Mouse (Mus musculus) liver, embryonic 11.5 days (tissue): ENCODE measurements around the gene Efcab5. TPM values are rescaled to one million over a fixed set of nuclear protein-coding genes. Genes with fewer than 3 reads are reported as not detected.
"Not testable (repeated sequence)": the region's sequence is repeated elsewhere in the genome, so short reads cannot be mapped to it uniquely, and the experiment has no call there.

Experiments
- ATAC-seq: fragments of 200-750 bp; cut with Nextera tagmentation; replicated peaks from 2 replicates; pipeline ENCODE4 v1.8.0; 2017; ENCODE audit warnings: moderate number of reproducible peaks, mild to moderate bottlenecking, moderate TSS enrichment, moderate library complexity; ENCODE audit not compliant: low FRiP score
- DNase-seq: peaks from one replicate; pipeline ENCODE4 v3.0.0-alpha.2; 2017; ENCODE audit warnings: low spot score
- H3K27ac ChIP-seq: fragments of 300-500 bp; sonication (generic); 2 replicates; pipeline ENCODE4 v1.5.1; 2014; ENCODE audit warnings: mild to moderate bottlenecking, low read depth, low read length, control low read depth
- H3K27me3 ChIP-seq: fragments of 300-500 bp; sonication (generic); replicated peaks from 2 replicates; pipeline ENCODE4 v1.6.1; 2014; ENCODE audit warnings: low read length, mixed read lengths; ENCODE audit not compliant: control insufficient read depth, insufficient read depth
- H3K36me3 ChIP-seq: fragments of 300-500 bp; sonication (generic); 2 replicates; pipeline ENCODE4 v1.6.1; 2014; ENCODE audit warnings: mild to moderate bottlenecking, low read length, moderate library complexity, mixed read lengths; ENCODE audit not compliant: control insufficient read depth, insufficient read depth
- H3K4me1 ChIP-seq: fragments of 300-500 bp; sonication (generic); replicated peaks from 2 replicates; pipeline ENCODE4 v1.6.1; 2014; ENCODE audit warnings: low read length, mixed read lengths; ENCODE audit not compliant: control insufficient read depth, insufficient read depth
- H3K4me2 ChIP-seq: fragments of 300-500 bp; sonication (generic); 2 replicates; pipeline ENCODE4 v1.6.1; 2014; ENCODE audit warnings: mild to moderate bottlenecking, control low read depth, moderate library complexity
- H3K4me3 ChIP-seq: fragments of 300-500 bp; sonication (generic); 2 replicates; pipeline ENCODE4 v1.5.1; 2014; ENCODE audit warnings: low read depth, low read length, control low read depth
- H3K9ac ChIP-seq: fragments of 300-500 bp; sonication (generic); 2 replicates; pipeline ENCODE4 v1.6.1; 2014; ENCODE audit warnings: low read depth, low read length, control low read depth
- H3K9me3 ChIP-seq: fragments of 300-500 bp; sonication (generic); 2 replicates; pipeline ENCODE4 v1.6.1; 2016; ENCODE audit warnings: low read length, inconsistent platforms, mixed read lengths; ENCODE audit not compliant: control insufficient read depth
- WGBS: fragments of 180-500 bp; shearing (Covaris S2); extraction: QIAGEN DNeasy Blood & Tissue Kit; methylation state at CpG from one replicate; pipeline ENCODE4 v1.1.7; 2014; 5-methylcytosine and 5-hydroxymethylcytosine counted together
- polyA plus RNA-seq: library from polyadenylated mRNA; unstranded; fragments of >200 nt; fragmentation: Nextera tagmentation; extraction: Ambion mirVana; gene quantifications from 2 replicates; pipeline ENCODE4 v1.2.1, GENCODE M21; 2014

Gene Efcab5
- polyA plus RNA-seq, 1 experiment from 2014 or later, result 0.41 TPM

DNA sequence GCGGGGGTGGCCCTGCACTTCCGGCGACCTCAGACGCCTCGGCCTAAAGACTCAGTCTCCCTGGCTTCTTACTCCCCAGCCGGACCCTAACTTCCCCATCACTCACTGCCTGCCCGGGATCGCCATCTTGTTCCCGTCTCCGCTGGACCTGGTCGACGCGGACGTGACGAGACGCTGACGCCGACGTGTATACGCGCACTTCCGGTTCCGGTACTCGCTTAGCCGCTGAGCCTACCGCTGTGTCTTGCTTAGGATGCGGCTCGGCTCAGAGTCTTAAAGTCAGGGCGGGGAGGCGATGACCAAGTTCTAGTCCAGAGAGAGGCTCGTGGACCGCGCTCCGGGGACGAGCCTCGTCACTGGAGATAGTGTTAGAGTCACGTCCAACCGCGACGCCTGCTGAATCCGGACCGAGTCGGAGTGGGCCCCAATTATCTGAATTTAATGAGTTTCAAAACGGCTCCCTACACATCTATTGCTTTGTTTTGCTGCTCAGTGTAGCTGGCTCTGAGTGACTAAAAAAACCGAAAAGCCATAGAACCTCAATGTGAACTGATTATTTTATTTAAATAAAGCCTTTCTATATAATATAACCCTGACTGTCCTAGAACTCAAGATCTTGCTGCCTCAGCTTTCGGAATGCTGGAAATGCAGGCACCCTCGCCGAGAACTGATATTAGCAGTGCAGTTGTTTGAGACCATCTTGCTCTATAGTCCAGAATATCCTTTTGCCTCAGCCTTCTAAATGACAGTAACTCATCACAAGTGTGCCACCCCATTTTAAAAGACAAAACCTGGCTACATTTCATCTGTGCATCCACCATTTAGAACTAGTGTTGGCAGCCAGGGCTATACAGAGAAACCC, 110.3 kb downstream of the Efcab5 start, which contains the start of gene Nsrp1:
Gene Nsrp1, minus strand, starts transcription at position 163 of the 862 bp plus-strand sequence.
- peaks cover 7% of the 10 kb centered on the region; the same call in 1 of the 2 replicates for H3K36me3 ChIP-seq
- H3K9ac ChIP-seq, result peak within 1 kb of the TSS; percentile 77
- no peaks in the 10 kb centered on the region for H3K9me3 ChIP-seq
- peak within 1 kb of the TSS; percentile 77 for H3K4me3 ChIP-seq
- 4% methylated on average over 48 of the region's 48 CpGs for WGBS
- no peaks in the 10 kb centered on the region for H3K27me3 ChIP-seq
- H3K4me2 ChIP-seq, result peak within 1 kb of the TSS; percentile 76
- H3K27ac ChIP-seq, result peak within 1 kb of the TSS; percentile 52; the same call in 1 of the 2 replicates
- DNase-seq (peak; percentile 87), ATAC-seq (peak; percentile 98)
- H3K4me1 ChIP-seq, result peaks cover 3% of the 10 kb centered on the region; the same call in 1 of the 2 replicates

- H3K9ac ChIP-seq, result peak overlapping the region; percentile 77
- no peak for DNase-seq
- ATAC-seq, result 0 out of 2 replicates have a peak, but pooled peaks have one; percentile 18
These were observed 111.0 kb downstream of the Efcab5 start for GRCm38 (mm10) chr11:77077792-77078191.

DNA sequence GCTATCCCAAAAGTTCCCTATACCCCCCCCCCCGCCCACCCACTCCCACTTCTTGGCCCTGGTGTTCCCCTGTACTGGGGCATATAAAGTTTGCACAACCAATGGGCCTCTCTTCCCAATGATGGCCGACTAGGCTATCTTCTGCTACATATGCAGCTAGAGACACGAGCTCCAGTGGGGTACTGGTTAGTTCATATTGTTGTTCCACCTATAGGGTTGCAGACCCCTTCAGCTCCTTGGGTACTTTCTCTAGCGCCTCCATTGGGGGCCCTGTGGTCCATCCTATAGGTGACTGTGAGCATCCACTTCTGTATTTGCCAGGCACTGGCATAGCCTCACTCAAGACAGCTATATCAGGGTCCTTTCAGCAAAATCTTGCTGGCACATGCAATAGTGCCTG, 111.4 kb downstream of the Efcab5 start:
- peak overlapping the region; percentile 77 for H3K9ac ChIP-seq
- not testable (repeated sequence) for H3K4me1 ChIP-seq, DNase-seq, H3K27ac ChIP-seq, H3K9me3 ChIP-seq, ATAC-seq, H3K27me3 ChIP-seq, H3K36me3 ChIP-seq
- peak overlapping the region; percentile 77 for H3K4me3 ChIP-seq
- 54% methylated on average over 4 of the region's 4 CpGs for WGBS
- peak overlapping the region; percentile 76 for H3K4me2 ChIP-seq

More at GRCm38 (mm10) chr11:77077792-77078191, 111.0 kb downstream of the Efcab5 start:
- Histone ChIP-seq H3K27me3 (no peaks in the 10 kb centered on the region), H3K4me2 (peak overlapping the region; percentile 76), H3K27ac (peak overlapping the region; percentile 52; the same call in 1 of the 2 replicates), H3K36me3 (peaks cover 8% of the 10 kb centered on the region; the same call in 1 of the 2 replicates), H3K4me3 (peak overlapping the region; percentile 77), H3K9me3 (no peaks in the 10 kb centered on the region), H3K4me1 (peaks cover 3% of the 10 kb centered on the region; the same call in 1 of the 2 replicates)
- WGBS, result 2% methylated on average over 16 of the region's 16 CpGs

DNA sequence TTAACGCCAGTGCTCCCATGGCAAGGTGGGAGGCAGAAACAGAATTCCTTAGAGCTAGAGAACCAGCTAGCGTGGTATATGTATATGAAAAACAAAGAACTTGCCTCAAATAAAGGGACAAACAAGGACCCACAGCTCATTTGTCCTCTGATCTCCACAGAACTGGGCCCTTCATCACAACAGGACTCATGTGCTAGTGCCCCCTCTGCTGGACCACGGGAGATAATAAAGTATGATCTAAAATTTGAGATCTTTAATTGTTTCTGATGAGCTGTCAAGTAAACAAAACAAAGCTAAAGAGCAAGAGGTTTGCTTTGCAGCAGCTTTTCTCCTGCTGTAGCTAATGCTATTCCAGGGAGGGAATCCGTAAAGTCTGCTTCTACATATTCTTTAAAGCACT, 118.0 kb downstream of the Efcab5 start:
- WGBS, result 78% methylated on average over 4 of the region's 4 CpGs
- no peak overlapping the region for H3K4me2 ChIP-seq
- H3K36me3 ChIP-seq, result peaks cover 12% of the 10 kb centered on the region; the same call in 1 of the 2 replicates
- H3K9ac ChIP-seq, result no peak overlapping the region
- H3K4me1 ChIP-seq, result no peaks in the 10 kb centered on the region
- H3K27me3 ChIP-seq, result no peaks in the 10 kb centered on the region
- ATAC-seq (no peak), DNase-seq (no peak)
- H3K27ac ChIP-seq, result no peak overlapping the region
- no peak overlapping the region for H3K4me3 ChIP-seq
- no peaks in the 10 kb centered on the region for H3K9me3 ChIP-seq

DNA sequence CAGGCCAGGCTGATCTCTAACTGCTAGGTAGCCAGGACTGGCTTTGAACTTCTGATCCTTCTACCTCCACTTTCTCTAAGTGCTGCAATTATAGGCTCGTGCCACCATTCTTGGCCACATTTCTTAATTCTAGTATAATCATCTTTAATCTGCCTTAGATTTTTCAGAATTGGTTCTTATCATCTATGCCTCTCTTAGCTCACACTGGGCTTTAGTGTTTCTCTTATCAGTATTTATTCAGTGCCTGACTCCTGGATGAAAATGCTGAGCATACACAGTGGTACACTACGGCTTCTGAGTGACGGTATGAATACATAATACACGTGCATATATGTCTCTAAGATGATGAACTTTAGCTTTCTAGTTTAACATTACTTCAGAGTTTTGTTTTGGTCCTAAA, 119.9 kb downstream of the Efcab5 start:
- peaks cover 5% of the 10 kb centered on the region; the same call in 1 of the 2 replicates for H3K36me3 ChIP-seq
- no peak overlapping the region for H3K27ac ChIP-seq
- ATAC-seq (no peak), DNase-seq (no peak)
- no peak overlapping the region for H3K9ac ChIP-seq
- no peaks in the 10 kb centered on the region for H3K4me1 ChIP-seq
- H3K9me3 ChIP-seq, result no peaks in the 10 kb centered on the region
- WGBS, result 86% methylated on average over 4 of the region's 4 CpGs
- no peaks in the 10 kb centered on the region for H3K27me3 ChIP-seq
- H3K4me2 ChIP-seq, result no peak overlapping the region
- no peak overlapping the region for H3K4me3 ChIP-seq

GRCm38 (mm10) chr11:77063406-77063805, 125.4 kb downstream of the Efcab5 start:
- DNase-seq, result no peak
- H3K36me3 ChIP-seq, result no peaks in the 10 kb centered on the region
- H3K4me1 ChIP-seq, result no peaks in the 10 kb centered on the region
- 93% methylated on average over 2 of the region's 2 CpGs for WGBS
- H3K9me3 ChIP-seq, result no peaks in the 10 kb centered on the region
- ATAC-seq, result no peak
- no peak overlapping the region for H3K4me2 ChIP-seq
- H3K27ac ChIP-seq, result no peak overlapping the region
- H3K4me3 ChIP-seq, result no peak overlapping the region
- no peaks in the 10 kb centered on the region for H3K27me3 ChIP-seq
- no peak overlapping the region for H3K9ac ChIP-seq

DNA sequence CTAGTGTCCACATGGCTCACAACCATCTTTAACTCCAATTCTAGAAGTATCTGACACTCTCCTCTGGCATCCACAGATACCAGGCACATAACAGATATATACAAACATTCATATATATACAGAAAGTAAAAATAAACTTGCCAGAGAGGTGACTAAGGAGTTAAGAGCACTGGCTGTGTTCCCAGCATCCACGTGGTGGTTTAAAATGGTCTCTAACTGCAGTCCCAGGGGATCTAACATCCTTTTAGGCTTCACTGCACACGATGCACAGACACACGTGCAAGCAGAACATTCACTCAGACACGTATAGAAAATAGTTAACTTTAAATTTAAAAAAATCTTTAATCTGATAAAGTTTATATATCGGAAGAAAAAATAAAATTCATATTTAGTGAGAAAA, 126.8 kb downstream of the Efcab5 start:
- ATAC-seq (no peak), DNase-seq (no peak)
- Histone ChIP-seq H3K4me3 (no peak overlapping the region), H3K4me2 (no peak overlapping the region), H3K27me3 (no peaks in the 10 kb centered on the region), H3K36me3 (no peaks in the 10 kb centered on the region), H3K4me1 (no peaks in the 10 kb centered on the region), H3K27ac (no peak overlapping the region), H3K9ac (no peak overlapping the region), H3K9me3 (no peaks in the 10 kb centered on the region)
- 83% methylated on average over 5 of the region's 5 CpGs for WGBS

GRCm38 (mm10) chr11:77042816-77043215, 146.0 kb downstream of the Efcab5 start:
- Histone ChIP-seq H3K9ac (no peak overlapping the region), H3K4me2 (no peak overlapping the region), H3K4me1 (no peaks in the 10 kb centered on the region), H3K9me3 (no peaks in the 10 kb centered on the region), H3K4me3 (no peak overlapping the region), H3K27ac (no peak overlapping the region), H3K36me3 (peaks cover 16% of the 10 kb centered on the region; the same call in 1 of the 2 replicates), H3K27me3 (no peaks in the 10 kb centered on the region)
- DNase-seq, result no peak
- 78% methylated on average over 2 of the region's 2 CpGs for WGBS
- no peak for ATAC-seq
